Mouse (Mus musculus) forebrain, embryonic 14.5 days (tissue): ENCODE measurements around the gene Rapgef4. TPM values are rescaled to one million over a fixed set of nuclear protein-coding genes. Genes with fewer than 3 reads are reported as not detected.
"Not testable (repeated sequence)": the region's sequence is repeated elsewhere in the genome, so short reads cannot be mapped to it uniquely, and the experiment has no call there.

ENCODE experiments used
- ATAC-seq: fragments of 200-750 bp; cut with Nextera tagmentation; 2 replicates; pipeline ENCODE4 v1.8.0; 2017; ENCODE audit warnings: mild to moderate bottlenecking, moderate library complexity
- DNase-seq: peaks from one replicate; pipeline ENCODE4 v3.0.0-alpha.2; 2015; ENCODE audit warnings: low spot score
- H3K27ac ChIP-seq: fragments of 300-500 bp; sonication (generic); 2 replicates; pipeline ENCODE4 v1.5.1; 2014; ENCODE audit warnings: low read depth, mild to moderate bottlenecking, control low read depth, low read length, moderate library complexity
- H3K27me3 ChIP-seq: fragments of 300-500 bp; sonication (generic); replicated peaks from 2 replicates; pipeline ENCODE4 v1.6.1; 2014; ENCODE audit warnings: low read length, control low read depth, mixed read lengths; ENCODE audit not compliant: control insufficient read depth, insufficient read depth
- H3K36me3 ChIP-seq: fragments of 300-500 bp; sonication (generic); 2 replicates; pipeline ENCODE4 v1.6.1; 2014; ENCODE audit warnings: low read length, control low read depth; ENCODE audit not compliant: control insufficient read depth, insufficient read depth
- H3K4me1 ChIP-seq: fragments of 300-500 bp; sonication (generic); 2 replicates; pipeline ENCODE4 v1.6.1; 2014; ENCODE audit warnings: antibody characterized with exemption, low read length, control low read depth; ENCODE audit not compliant: control insufficient read depth, insufficient read depth
- H3K4me2 ChIP-seq: fragments of 300-500 bp; sonication (generic); 2 replicates; pipeline ENCODE4 v1.6.1; 2014; ENCODE audit warnings: mild to moderate bottlenecking, control low read depth, low read length
- H3K4me3 ChIP-seq: fragments of 300-500 bp; sonication (generic); 2 replicates; pipeline ENCODE4 v1.5.1; 2014; ENCODE audit warnings: low read depth, low read length, control low read depth
- H3K9ac ChIP-seq: fragments of 300-500 bp; sonication (generic); 2 replicates; pipeline ENCODE4 v1.6.1; 2014; ENCODE audit warnings: mild to moderate bottlenecking, low read length, control low read depth, moderate library complexity
- H3K9me3 ChIP-seq: fragments of 300-500 bp; sonication (generic); replicated peaks from 2 replicates; pipeline ENCODE4 v1.6.1; 2016; ENCODE audit warnings: low read length, control low read depth, mixed read lengths; ENCODE audit not compliant: control insufficient read depth
- WGBS: fragments of 180-500 bp; shearing (Covaris S2); extraction: QIAGEN DNeasy Blood & Tissue Kit; methylation state at CpG from one replicate; pipeline ENCODE4 v1.1.7; 2014; 5-methylcytosine and 5-hydroxymethylcytosine counted together
- polyA plus RNA-seq: library from polyadenylated mRNA; unstranded; fragments of >200 nt; fragmentation: Nextera tagmentation; extraction: Ambion mirVana; gene quantifications from 2 replicates; pipeline ENCODE4 v1.2.1, GENCODE M21; 2014

Rapgef4 gene
- polyA plus RNA-seq, 1 experiment from 2014 or later: 6.2 TPM

- ATAC-seq (no peak), DNase-seq (no peak)
- no peak overlapping the region for H3K9ac ChIP-seq
- 77% methylated on average over 4 of the region's 4 CpGs for WGBS
- no peaks in the 10 kb centered on the region for H3K36me3 ChIP-seq
- no peaks in the 10 kb centered on the region for H3K4me1 ChIP-seq
- no peak overlapping the region for H3K4me2 ChIP-seq
- H3K4me3 ChIP-seq: no peak overlapping the region
- no peak overlapping the region for H3K27ac ChIP-seq
- H3K27me3 ChIP-seq: no peaks in the 10 kb centered on the region
- no peaks in the 10 kb centered on the region for H3K9me3 ChIP-seq
Measured at GRCm38 (mm10) chr2:72062931-72063330, 81.9 kb downstream of the Rapgef4 start.

GRCm38 (mm10) chr2:72068505-72068904 is 87.5 kb downstream of the Rapgef4 start:
- Histone ChIP-seq H3K9me3 (no peaks in the 10 kb centered on the region), H3K27me3 (no peaks in the 10 kb centered on the region), H3K27ac (no peak overlapping the region), H3K4me3 (no peak overlapping the region), H3K4me2 (no peak overlapping the region), H3K4me1 (0 out of 2 replicates have a peak, but pooled peaks cover 3% of the 10 kb centered on the region), H3K9ac (no peak overlapping the region), H3K36me3 (no peaks in the 10 kb centered on the region)
- 92% methylated on average over 9 of the region's 9 CpGs for WGBS
- DNase-seq: no peak
- ATAC-seq: no peak

GRCm38 (mm10) chr2:72070086-72070485 is 89.0 kb downstream of the Rapgef4 start:
- Histone ChIP-seq H3K36me3 (no peaks in the 10 kb centered on the region), H3K9me3 (no peaks in the 10 kb centered on the region), H3K4me1 (0 out of 2 replicates have a peak, but pooled peaks cover 3% of the 10 kb centered on the region), H3K27ac (no peak overlapping the region), H3K4me3 (no peak overlapping the region), H3K4me2 (no peak overlapping the region), H3K27me3 (no peaks in the 10 kb centered on the region), H3K9ac (no peak overlapping the region)
- WGBS: 85% methylated on average over 8 of the region's 8 CpGs
- no peak for ATAC-seq
- no peak for DNase-seq

GRCm38 (mm10) chr2:72073121-72073520 is 92.1 kb downstream of the Rapgef4 start:
- not testable (repeated sequence) for H3K4me1 ChIP-seq, H3K9ac ChIP-seq, H3K36me3 ChIP-seq, H3K4me2 ChIP-seq, H3K27me3 ChIP-seq, H3K9me3 ChIP-seq, DNase-seq, H3K27ac ChIP-seq, H3K4me3 ChIP-seq, ATAC-seq
- 50% methylated on average over 1 of the region's 1 CpGs for WGBS

- Histone ChIP-seq H3K36me3 (no peaks in the 10 kb centered on the region), H3K9ac (no peak overlapping the region), H3K9me3 (no peaks in the 10 kb centered on the region), H3K4me2 (no peak overlapping the region), H3K27me3 (no peaks in the 10 kb centered on the region), H3K27ac (no peak overlapping the region), H3K4me1 (0 out of 2 replicates have a peak, but pooled peaks cover 2% of the 10 kb centered on the region), H3K4me3 (no peak overlapping the region)
- 81% methylated on average over 10 of the region's 10 CpGs for WGBS
- DNase-seq (no peak), ATAC-seq (no peak)
Measured at GRCm38 (mm10) chr2:72074999-72075561, 94.0 kb downstream of the Rapgef4 start.

- ATAC-seq (no peak), DNase-seq (no peak)
- H3K9me3 ChIP-seq: no peaks in the 10 kb centered on the region
- no peak overlapping the region for H3K4me3 ChIP-seq
- H3K4me1 ChIP-seq: 0 out of 2 replicates have a peak, but pooled peaks cover 2% of the 10 kb centered on the region
- no peaks in the 10 kb centered on the region for H3K27me3 ChIP-seq
- 82% methylated on average over 3 of the region's 3 CpGs for WGBS
- H3K4me2 ChIP-seq: no peak overlapping the region
- no peak overlapping the region for H3K27ac ChIP-seq
- no peak overlapping the region for H3K9ac ChIP-seq
- H3K36me3 ChIP-seq: no peaks in the 10 kb centered on the region
Measured at GRCm38 (mm10) chr2:72077490-72078139, 96.6 kb downstream of the Rapgef4 start.

- 65% methylated on average over 6 of the region's 6 CpGs for WGBS
- ATAC-seq: no peak
- H3K4me3 ChIP-seq: no peak overlapping the region
Measured at GRCm38 (mm10) chr2:72078140-72078521, 97.1 kb downstream of the Rapgef4 start.

GRCm38 (mm10) chr2:72079110-72079509 is 98.1 kb downstream of the Rapgef4 start:
- Histone ChIP-seq H3K9ac (no peak overlapping the region), H3K4me3 (no peak overlapping the region), H3K9me3 (no peaks in the 10 kb centered on the region), H3K27me3 (no peaks in the 10 kb centered on the region), H3K4me2 (no peak overlapping the region), H3K27ac (no peak overlapping the region), H3K36me3 (no peaks in the 10 kb centered on the region), H3K4me1 (0 out of 2 replicates have a peak, but pooled peaks cover 2% of the 10 kb centered on the region)
- 84% methylated on average over 8 of the region's 8 CpGs for WGBS
- DNase-seq (no peak), ATAC-seq (no peak)

More at GRCm38 (mm10) chr2:72078140-72078521, 97.1 kb downstream of the Rapgef4 start:
- Histone ChIP-seq H3K9ac (no peak overlapping the region), H3K27me3 (no peaks in the 10 kb centered on the region), H3K9me3 (no peaks in the 10 kb centered on the region), H3K36me3 (no peaks in the 10 kb centered on the region), H3K4me2 (no peak overlapping the region), H3K27ac (no peak overlapping the region), H3K4me1 (0 out of 2 replicates have a peak, but pooled peaks cover 2% of the 10 kb centered on the region)
- no peak for DNase-seq

GRCm38 (mm10) chr2:72082846-72083245 is 101.8 kb downstream of the Rapgef4 start:
- ATAC-seq (no peak), DNase-seq (no peak)
- H3K27me3 ChIP-seq: no peaks in the 10 kb centered on the region
- H3K4me1 ChIP-seq: 0 out of 2 replicates have a peak, but pooled peaks cover 2% of the 10 kb centered on the region
- no peak overlapping the region for H3K4me3 ChIP-seq
- no peaks in the 10 kb centered on the region for H3K9me3 ChIP-seq
- no peaks in the 10 kb centered on the region for H3K36me3 ChIP-seq
- WGBS: 91% methylated on average over 4 of the region's 4 CpGs
- no peak overlapping the region for H3K4me2 ChIP-seq
- no peak overlapping the region for H3K9ac ChIP-seq
- no peak overlapping the region for H3K27ac ChIP-seq
